Mouse (Mus musculus) stomach, embryonic 14.5 days (tissue): ENCODE data around the gene Plcg2. TPM values are rescaled to one million over a fixed set of nuclear protein-coding genes. Genes with fewer than 3 reads are reported as not detected.
A peak's percentile ranks its signal among the peaks of the same experiment; 100 is the strongest.

ENCODE experiments used
- ATAC-seq: fragments of 200-750 bp; cut with Nextera tagmentation; 2 replicates; pipeline ENCODE4 v1.8.0; 2017; ENCODE audit warnings: low read depth, moderate TSS enrichment; ENCODE audit not compliant: insufficient number of reproducible peaks, insufficient read depth, low FRiP score
- H3K27ac ChIP-seq: fragments of 300-500 bp; sonication (generic); 2 replicates; pipeline ENCODE4 v1.5.1; 2014; ENCODE audit warnings: mild to moderate bottlenecking, low read length, moderate library complexity, mixed read lengths
- H3K27me3 ChIP-seq: fragments of 300-500 bp; sonication (generic); 2 replicates; pipeline ENCODE4 v1.6.1; 2014; ENCODE audit warnings: low read length, control low read depth, mixed read lengths; ENCODE audit not compliant: control insufficient read depth, insufficient read depth
- H3K36me3 ChIP-seq: fragments of 300-500 bp; sonication (generic); 2 replicates; pipeline ENCODE4 v1.6.1; 2014; ENCODE audit warnings: mild to moderate bottlenecking, control low read depth, low read length, moderate library complexity, mixed read lengths; ENCODE audit not compliant: control insufficient read depth, insufficient read depth
- H3K4me1 ChIP-seq: fragments of 300-500 bp; sonication (generic); 2 replicates; pipeline ENCODE4 v1.6.1; 2014; ENCODE audit warnings: low read length, control low read depth, mixed read lengths; ENCODE audit not compliant: control insufficient read depth, insufficient read depth
- H3K4me2 ChIP-seq: fragments of 300-500 bp; sonication (generic); replicated peaks from 2 replicates; pipeline ENCODE4 v1.6.1; 2014; ENCODE audit warnings: low read depth, low read length, control low read depth
- H3K4me3 ChIP-seq: fragments of 300-500 bp; sonication (generic); 2 replicates; pipeline ENCODE4 v1.5.1; 2014; ENCODE audit warnings: low read depth, low read length, control low read depth
- H3K9ac ChIP-seq: fragments of 300-500 bp; sonication (generic); replicated peaks from 2 replicates; pipeline ENCODE4 v1.6.1; 2014; ENCODE audit warnings: low read depth, mild to moderate bottlenecking, control low read depth, low read length, moderate library complexity, mixed read lengths
- H3K9me3 ChIP-seq: fragments of 300-500 bp; sonication (generic); 2 replicates; pipeline ENCODE4 v1.6.1; 2016; ENCODE audit warnings: low read depth, low read length, control low read depth; ENCODE audit not compliant: control insufficient read depth
- WGBS: fragments of 180-500 bp; shearing (Covaris S2); extraction: QIAGEN DNeasy Blood & Tissue Kit; methylation state at CpG from one replicate; pipeline ENCODE4 v1.1.7; 2014; 5-methylcytosine and 5-hydroxymethylcytosine counted together
- polyA plus RNA-seq: library from polyadenylated mRNA; unstranded; fragments of >200 nt; fragmentation: Nextera tagmentation; extraction: Ambion mirVana; gene quantifications from 2 replicates; pipeline ENCODE4 v1.2.1, GENCODE M21; 2014

Gene Plcg2
- 2.6 and 3.1 TPM in 2 replicates for polyA plus RNA-seq

- Histone ChIP-seq H3K9me3 (no peaks in the 10 kb centered on the region), H3K4me1 (no peaks in the 10 kb centered on the region), H3K27ac (no peak within 1 kb of the TSS), H3K36me3 (no peaks in the 10 kb centered on the region), H3K27me3 (0 out of 2 replicates have a peak, but pooled peaks cover 9% of the 10 kb centered on the region), H3K4me2 (peak within 1 kb of the TSS; percentile 99), H3K9ac (no peak within 1 kb of the TSS; the same call in 1 of the 2 replicates), H3K4me3 (peak within 1 kb of the TSS; percentile 60)
- 1% methylated on average over 60 of the region's 62 CpGs for WGBS
- peak; percentile 56; the same call in 1 of the 2 replicates for ATAC-seq
These were observed at the start of gene Plcg2 for GRCm38 (mm10) chr8:117498179-117498914. Gene Plcg2, plus strand, starts transcription at chr8:117498291.

DNA sequence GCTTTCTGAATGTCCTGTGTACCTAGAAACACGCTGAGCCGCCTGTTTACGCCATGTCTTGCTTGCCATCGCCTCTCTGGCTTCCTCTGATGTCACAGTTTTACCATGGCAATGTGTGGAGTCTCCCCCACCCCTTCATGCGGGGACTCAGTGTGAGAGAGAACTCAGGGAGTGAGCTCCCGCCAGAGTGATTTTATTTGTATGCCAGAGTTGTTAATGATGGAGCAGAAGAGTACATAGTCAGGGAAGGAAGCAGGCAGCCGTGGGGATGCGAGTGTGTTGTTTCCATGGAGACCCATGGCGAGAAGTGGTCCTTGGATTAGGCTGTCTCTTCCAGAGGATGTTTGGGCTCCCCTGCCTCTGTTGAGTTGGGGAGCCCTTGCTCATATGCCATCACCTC lies 47.0 kb upstream of the Plcg2 start:
- Histone ChIP-seq H3K9me3 (no peaks in the 10 kb centered on the region), H3K27ac (no peak overlapping the region), H3K9ac (no peak overlapping the region), H3K4me2 (no peak overlapping the region), H3K4me1 (no peaks in the 10 kb centered on the region), H3K27me3 (no peaks in the 10 kb centered on the region), H3K36me3 (peaks cover 41% of the 10 kb centered on the region), H3K4me3 (no peak overlapping the region)
- WGBS = 82% methylated on average over 9 of the region's 9 CpGs
- ATAC-seq = no peak

GRCm38 (mm10) chr8:117453974-117454373 lies 44.1 kb upstream of the Plcg2 start:
- Histone ChIP-seq H3K4me1 (no peaks in the 10 kb centered on the region), H3K27me3 (no peaks in the 10 kb centered on the region), H3K4me2 (no peak overlapping the region), H3K27ac (no peak overlapping the region), H3K9ac (no peak overlapping the region), H3K36me3 (peaks cover 35% of the 10 kb centered on the region), H3K9me3 (no peaks in the 10 kb centered on the region), H3K4me3 (no peak overlapping the region)
- 91% methylated on average over 6 of the region's 6 CpGs for WGBS
- ATAC-seq = no peak

DNA sequence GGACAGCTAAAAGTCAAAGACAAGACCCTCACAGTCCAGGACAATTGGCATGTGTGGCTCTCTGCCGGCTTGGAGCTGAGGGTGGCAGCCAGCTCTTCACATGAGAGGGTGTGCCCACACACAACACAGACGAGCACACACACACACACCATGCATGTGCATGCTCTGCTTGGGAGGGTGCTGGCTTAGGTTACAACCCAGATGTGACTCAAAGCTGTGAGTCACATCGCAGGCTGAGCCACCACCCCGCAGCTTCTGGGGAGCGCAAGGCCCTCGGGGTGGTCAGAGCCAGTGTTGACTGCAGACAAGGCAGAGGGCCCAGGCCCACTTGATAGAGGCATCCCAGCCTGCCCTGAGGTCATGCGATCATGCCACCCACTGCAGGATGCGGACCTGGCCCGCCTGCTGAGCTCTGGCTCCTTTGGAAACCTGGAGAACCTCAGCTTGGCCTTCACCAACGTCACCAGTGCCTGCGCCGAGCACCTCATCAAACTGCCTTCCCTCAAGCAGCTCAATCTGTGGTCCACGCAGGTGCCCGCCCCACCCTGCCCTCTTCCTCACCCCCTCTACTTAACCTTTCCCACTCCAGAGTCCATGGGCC lies 43.5 kb upstream of the Plcg2 start:
- no peak overlapping the region for H3K4me2 ChIP-seq
- ATAC-seq = no peak
- WGBS = 92% methylated on average over 14 of the region's 14 CpGs
- H3K9me3 ChIP-seq = no peaks in the 10 kb centered on the region
- no peak overlapping the region for H3K4me3 ChIP-seq
- H3K27me3 ChIP-seq = no peaks in the 10 kb centered on the region
- H3K27ac ChIP-seq = no peak overlapping the region
- H3K4me1 ChIP-seq = no peaks in the 10 kb centered on the region
- peaks cover 35% of the 10 kb centered on the region for H3K36me3 ChIP-seq
- H3K9ac ChIP-seq = no peak overlapping the region

- no peak overlapping the region for H3K9ac ChIP-seq
- no peak overlapping the region for H3K4me2 ChIP-seq
- no peak overlapping the region for H3K27ac ChIP-seq
- peaks cover 28% of the 10 kb centered on the region for H3K36me3 ChIP-seq
- H3K4me1 ChIP-seq = no peaks in the 10 kb centered on the region
- H3K9me3 ChIP-seq = no peaks in the 10 kb centered on the region
- ATAC-seq = peak; percentile 43; the same call in 1 of the 2 replicates
- no peaks in the 10 kb centered on the region for H3K27me3 ChIP-seq
- no peak overlapping the region for H3K4me3 ChIP-seq
- WGBS = 88% methylated on average over 6 of the region's 6 CpGs
These were observed 42.4 kb upstream of the Plcg2 start for GRCm38 (mm10) chr8:117455701-117456100.

GRCm38 (mm10) chr8:117458440-117458839 lies 39.7 kb upstream of the Plcg2 start:
- no peak overlapping the region for H3K4me2 ChIP-seq
- 58% methylated on average over 5 of the region's 5 CpGs for WGBS
- no peaks in the 10 kb centered on the region for H3K9me3 ChIP-seq
- no peaks in the 10 kb centered on the region for H3K27me3 ChIP-seq
- peaks cover 17% of the 10 kb centered on the region for H3K36me3 ChIP-seq
- H3K4me3 ChIP-seq = no peak overlapping the region
- no peak for ATAC-seq
- no peak overlapping the region for H3K9ac ChIP-seq
- no peak overlapping the region for H3K27ac ChIP-seq
- H3K4me1 ChIP-seq = no peaks in the 10 kb centered on the region

DNA sequence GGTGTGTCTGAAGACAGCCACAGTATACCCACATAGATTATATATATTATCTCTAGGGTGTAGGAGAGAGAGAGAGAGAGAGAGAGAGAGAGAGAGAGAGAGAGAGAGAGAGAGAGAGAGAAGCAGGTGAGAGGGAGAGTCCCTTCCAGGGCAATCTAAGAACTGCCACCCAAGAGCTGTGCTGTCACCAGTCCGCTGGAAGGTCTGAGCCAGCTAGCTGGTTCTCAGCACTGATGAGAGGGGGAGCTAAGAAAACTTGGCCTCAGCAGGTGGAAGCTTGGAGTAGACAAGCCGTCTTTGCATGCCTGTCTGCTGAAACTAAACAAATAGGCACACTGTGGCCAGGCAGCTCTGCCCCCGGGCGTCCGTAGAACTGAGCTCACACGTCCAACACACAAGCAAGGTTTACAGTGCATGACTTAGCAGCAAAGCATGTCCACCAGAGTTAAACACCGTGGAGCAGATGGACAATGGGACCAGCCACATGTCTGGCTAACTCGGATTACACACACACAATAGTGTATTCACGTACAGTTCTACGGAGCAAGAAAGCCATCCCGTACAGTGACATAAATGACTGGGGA lies 35.3 kb upstream of the Plcg2 start:
- ATAC-seq = no peak
- H3K4me2 ChIP-seq = no peak overlapping the region
- H3K36me3 ChIP-seq = peaks cover 6% of the 10 kb centered on the region; the same call in 1 of the 2 replicates
- no peaks in the 10 kb centered on the region for H3K27me3 ChIP-seq
- no peak overlapping the region for H3K9ac ChIP-seq
- 65% methylated on average over 11 of the region's 11 CpGs for WGBS
- H3K9me3 ChIP-seq = no peaks in the 10 kb centered on the region
- H3K4me1 ChIP-seq = no peaks in the 10 kb centered on the region
- H3K4me3 ChIP-seq = no peak overlapping the region
- no peak overlapping the region for H3K27ac ChIP-seq

DNA sequence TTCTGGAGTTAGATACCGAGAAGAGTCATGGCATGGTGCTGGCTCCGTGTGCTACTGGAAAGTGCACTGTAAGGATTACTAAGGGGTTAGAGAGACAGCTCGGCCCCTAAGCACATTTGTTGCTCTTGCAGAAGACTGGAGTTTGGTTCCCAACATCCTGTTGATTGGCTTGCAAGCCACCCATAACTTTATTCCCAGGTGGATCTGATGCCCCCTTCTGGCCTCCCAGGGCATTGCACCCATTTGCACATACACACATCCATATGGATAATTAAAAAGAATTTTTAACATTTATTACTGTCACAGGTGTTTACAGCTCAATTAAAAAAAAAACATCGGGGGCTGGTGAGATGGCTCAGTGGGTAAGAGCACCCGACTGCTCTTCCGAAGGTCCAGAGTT lies 33.6 kb upstream of the Plcg2 start:
- H3K27me3 ChIP-seq = no peaks in the 10 kb centered on the region
- H3K36me3 ChIP-seq = no peaks in the 10 kb centered on the region
- no peak overlapping the region for H3K4me2 ChIP-seq
- no peak overlapping the region for H3K27ac ChIP-seq
- no peaks in the 10 kb centered on the region for H3K9me3 ChIP-seq
- no peak for ATAC-seq
- 95% methylated on average over 6 of the region's 6 CpGs for WGBS
- no peak overlapping the region for H3K9ac ChIP-seq
- H3K4me1 ChIP-seq = no peaks in the 10 kb centered on the region; the same call in 1 of the 2 replicates
- H3K4me3 ChIP-seq = no peak overlapping the region
